ENCODE assay signal across 7 mouse cellular contexts in genomic region chr7:73528377-73528894, GRCm38 (mm10). TPM values are rescaled to one million over a fixed set of nuclear protein-coding genes. Genes with fewer than 3 reads are reported as not detected.
DNase-seq lines count a peak whose midpoint lies in the region; ATAC-seq and TF ChIP-seq lines count a peak whose summit lies in the region.
"Not testable (repeated sequence)": the region's sequence is repeated elsewhere in the genome, so short reads cannot be mapped to it uniquely, and the experiment has no call there.

No protein-coding gene starts in this region.

- 63% methylated on average over 7 of the region's 7 CpGs for WGBS in heart, adult 2 months
- 42% methylated on average over 7 of the region's 7 CpGs for WGBS in liver, embryonic 14.5 days (ENCODE audit: insufficient replicate concordance)

- ATAC-seq in liver, embryonic 14.5 days (ENCODE audit: insufficient read depth), result not testable (repeated sequence)

- H3K27me3 ChIP-seq in heart, adult 2 months (ENCODE audit: control insufficient read depth, insufficient read depth, low read length); liver, embryonic 14.5 days (ENCODE audit: control insufficient read depth, insufficient read depth, low read length): not testable (repeated sequence)

- not testable (repeated sequence) for H3K9me3 ChIP-seq in liver, embryonic 14.5 days (ENCODE audit: control insufficient read depth, low read length)

- H3K4me1 ChIP-seq in bone marrow macrophage, adult 2 months (ENCODE audit: control insufficient read depth, insufficient read depth, low read length), result peaks cover 42% of the 10 kb centered on the region
- H3K4me1 ChIP-seq in heart, adult 2 months (ENCODE audit: control insufficient read depth, insufficient read depth, low read length), result peaks cover 26% of the 10 kb centered on the region
- H3K4me1 ChIP-seq in liver, embryonic 14.5 days (replicated peaks; ENCODE audit: control insufficient read depth in 2 of 2, insufficient read depth in 2 of 2, low read length in 1 of 2), result peaks cover 3 to 34% of the 10 kb centered on the region in 2 experiments

- not testable (repeated sequence) for H3K4me3 ChIP-seq in bone marrow macrophage, adult 2 months (ENCODE audit: insufficient read depth, low read length); heart, adult 2 months; layer of hippocampus, adult 2 months; liver, embryonic 14.5 days (ENCODE audit: insufficient read depth in 1 of 2, low read depth in 2 of 2, low read length in 2 of 2)

- not testable (repeated sequence) for H3K9ac ChIP-seq in heart, adult 2 months (ENCODE audit: low read depth, low read length); liver, embryonic 14.5 days (replicated peaks)

- intact Hi-C loops in heart, adult 2 months (cut with DNase I), result not testable (repeated sequence)

- H3K79me2 ChIP-seq in heart, adult 2 months (replicated peaks; ENCODE audit: control insufficient read depth, insufficient read depth, low read length), result not testable (repeated sequence)

- peak overlapping the region; percentile 31; the same call in 1 of the 2 replicates for H3K27ac ChIP-seq in bone marrow macrophage, adult 2 months (ENCODE audit: insufficient read depth, low read depth, low read length)
- peak overlapping the region; percentile 18; the same call in 1 of the 2 replicates for H3K27ac ChIP-seq in heart, adult 2 months
- 0 out of 2 replicates have a peak overlapping the region, but pooled peaks have one; percentile 58 for H3K27ac ChIP-seq in layer of hippocampus, adult 2 months
- H3K27ac ChIP-seq in liver, embryonic 14.5 days, result peak overlapping the region; percentile 27

- not testable (repeated sequence) for H3K4me2 ChIP-seq in liver, embryonic 14.5 days (ENCODE audit: low read depth)

- peak; percentile 47 to 56 for DNase-seq in B cell, adult 2 months
- DNase-seq in heart, adult 2 months; liver, embryonic 14.5 days (ENCODE audit: low read depth in 3 of 3, low spot score in 3 of 3): not testable (repeated sequence)
- DNase-seq in induced T-regulatory cell, adult 2 months (ENCODE audit: low read depth), result peak; percentile 53
- peak in 1 of 2 experiments; percentile 2 for DNase-seq in layer of hippocampus, adult 2 months (ENCODE audit: low spot score in 2 of 2)
- DNase-seq in naive thymus-derived CD4-positive, alpha-beta T cell, adult 2 months (ENCODE audit: low read depth), result peak; percentile 57

- TF ChIP-seq EP300 in heart, adult 2 months (IDR thresholded peaks at IDR 0.05; ENCODE audit: insufficient read depth, low read depth, low read length); liver, embryonic 14.5 days (IDR thresholded peaks at IDR 0.05; ENCODE audit: low read depth): not testable (repeated sequence)

- H3K36me3 ChIP-seq in heart, adult 2 months (ENCODE audit: control insufficient read depth, insufficient read depth, low read length), result peaks cover 56% of the 10 kb centered on the region
- H3K36me3 ChIP-seq in liver, embryonic 14.5 days (replicated peaks; ENCODE audit: control insufficient read depth, insufficient read depth, low read depth), result peaks cover 15% of the 10 kb centered on the region

- TF ChIP-seq CTCF in bone marrow macrophage, adult 2 months (IDR thresholded peaks at IDR 0.05; ENCODE audit: low read depth, low read length); heart, adult 2 months (IDR thresholded peaks at IDR 0.05); layer of hippocampus, adult 2 months (conservative IDR thresholded peaks at IDR 0.05); liver, embryonic 14.5 days (IDR thresholded peaks at IDR 0.05; ENCODE audit: low read depth): not testable (repeated sequence)

- TF ChIP-seq POLR2A in bone marrow macrophage, adult 2 months (IDR thresholded peaks at IDR 0.05; ENCODE audit: borderline replicate concordance, low read depth, low read length); heart, adult 2 months (IDR thresholded peaks at IDR 0.05; ENCODE audit: insufficient read depth, low read depth, low read length): not testable (repeated sequence)

RNA-seq across cellular contexts. Expression of gene Chd2, which starts 13.2 kb away (rescaled TPM):
- 44.4 and 47.9 TPM in 2 replicates for polyA plus RNA-seq in bone marrow macrophage, adult 2 months (2012; ENCODE audit: insufficient read depth, insufficient read length, missing spikeins)
- 10 to 100 TPM; 38.1 to 43.3 TPM for total RNA-seq in heart, adult 2 months (2021)
- polyA plus RNA-seq in heart, adult 2 months (2012; rRNA removed), result 32.9 and 38.0 TPM in 2 replicates
- total RNA-seq in layer of hippocampus, adult 2 months (2021), result 10 to 100 TPM; 57.1 to 58.3 TPM
- polyA plus RNA-seq in liver, embryonic 14.5 days (2012; rRNA removed), result 12.0 and 13.1 TPM in 2 replicates
- 14.8 and 17.4 TPM in 2 replicates for polyA plus RNA-seq in liver, embryonic 14.5 days (2014; fragmentation: Nextera tagmentation; extraction: Ambion mirVana)
